Mouse (Mus musculus) brain, embryonic 14.5 days (tissue): ENCODE results near the gene Lrrtm4.

Source experiments
- CTCF ChIP-seq: fragments of 200-500 bp; IDR thresholded peaks from 2 replicates; pipeline ENCODE4 v1.5.1; 2012; ENCODE audit warnings: inconsistent platforms, mild to moderate bottlenecking, moderate library complexity, borderline replicate concordance; ENCODE audit not compliant: insufficient read depth, insufficient read length; ENCODE audit errors: extremely low read depth
- POLR2A ChIP-seq: fragments of 200-500 bp; IDR thresholded peaks from 2 replicates; pipeline ENCODE4 v1.6.1; 2012; ENCODE audit warnings: mild to moderate bottlenecking, inconsistent platforms, borderline replicate concordance; ENCODE audit not compliant: poor library complexity, insufficient read depth, insufficient read length, severe bottlenecking; ENCODE audit errors: extremely low read depth

- TF ChIP-seq CTCF (no peak), POLR2A (no peak)
Measured at GRCm38 (mm10) chr6:80839784-80840183, 821.1 kb downstream of the Lrrtm4 start.
